Mouse (Mus musculus): ENCODE measurements around the gene Olfr875. TPM values are rescaled to one million over a fixed set of nuclear protein-coding genes. Genes with fewer than 3 reads are reported as not detected.

The Olfr875 gene
- polyA plus RNA-seq (2015; fragmentation: Illumina TruSeq; extraction: RNeasy Lipid Tissue Mini Kit (QIAGEN cat#74804); ENCODE audit: insufficient read depth, low read depth, low replicate concordance), result not detected

DNA sequence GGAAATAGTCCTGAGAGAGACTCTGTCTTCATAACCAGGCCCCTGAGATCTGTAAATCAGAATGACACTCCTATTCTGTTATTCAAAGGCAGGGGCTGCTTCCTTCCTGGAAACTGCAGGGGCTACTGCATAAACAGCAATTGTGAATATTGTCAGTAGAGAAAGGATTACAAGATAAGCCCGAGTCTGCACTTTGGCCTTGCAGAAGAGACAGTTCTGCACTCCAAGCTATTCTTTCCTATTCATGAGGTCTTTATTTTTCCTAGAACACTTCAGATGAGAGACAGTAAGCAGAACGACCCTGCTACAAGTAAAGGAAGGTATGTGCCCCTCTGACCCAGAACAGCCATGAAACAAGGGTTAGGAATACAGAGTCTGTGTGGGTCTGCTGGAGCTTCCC lies at the start of gene Olfr875:
Olfr875 (plus strand) TSS at position 99 of the 400 bp plus-strand sequence.

DNA sequence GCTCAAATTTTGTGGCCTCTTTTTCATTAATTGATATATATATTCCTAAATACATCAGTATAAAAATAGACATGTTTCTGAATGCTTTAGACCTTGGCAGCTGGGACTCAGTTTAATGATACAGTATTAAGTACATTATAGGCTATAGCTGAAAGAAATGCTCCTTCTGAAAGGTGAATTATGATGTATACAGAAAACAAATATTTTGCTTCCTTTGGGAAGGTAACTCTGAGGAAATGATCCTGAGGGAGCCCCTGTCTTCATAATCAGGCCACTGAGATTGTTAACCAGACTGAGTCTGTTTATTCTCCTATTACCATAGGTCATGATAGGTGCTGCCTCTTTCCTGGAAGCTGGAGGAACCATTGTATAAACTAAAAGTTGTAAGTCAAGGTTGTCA lies 26.9 kb upstream of the Olfr875 start, which contains the start of gene Olfr874:
Olfr874 (plus strand) TSS at position 301 of the 400 bp plus-strand sequence.

DNA sequence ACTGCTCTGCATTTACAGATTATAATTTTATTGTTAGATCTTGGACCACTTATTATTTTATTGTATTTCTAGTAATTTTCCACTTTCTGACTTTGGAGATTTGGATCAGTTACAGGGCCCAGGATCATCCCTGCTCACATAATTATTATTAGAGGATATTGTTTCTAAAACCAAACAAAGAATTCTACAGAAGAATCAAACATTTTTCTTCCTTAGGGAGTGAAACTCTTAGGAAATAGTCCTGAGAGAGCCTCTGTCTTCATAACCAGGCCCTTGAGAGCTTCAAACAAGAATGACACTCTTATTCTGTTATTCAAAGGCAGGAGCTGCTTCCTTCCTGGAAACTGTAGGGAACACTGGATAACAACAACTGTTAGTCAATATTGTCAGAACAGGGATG lies 31.1 kb downstream of the Olfr875 start, which contains the start of gene Olfr876:
Olfr876 (plus strand) TSS at position 301 of the 400 bp plus-strand sequence.

Other genes with a start within 250 kb of the Olfr875 start
- gene Esam, start 243.8 kb upstream of the Olfr875 start, polyA plus RNA-seq (2015; fragmentation: Illumina TruSeq; extraction: RNeasy Lipid Tissue Mini Kit (QIAGEN cat#74804); ENCODE audit: insufficient read depth, low read depth, low replicate concordance), result 45.9 TPM
- gene Vsig2, start 232.6 kb upstream of the Olfr875 start, polyA plus RNA-seq (2015; fragmentation: Illumina TruSeq; extraction: RNeasy Lipid Tissue Mini Kit (QIAGEN cat#74804); ENCODE audit: insufficient read depth, low read depth, low replicate concordance), result 10.8 TPM
- gene Nrgn, start 219.0 kb upstream of the Olfr875 start, polyA plus RNA-seq (2015; fragmentation: Illumina TruSeq; extraction: RNeasy Lipid Tissue Mini Kit (QIAGEN cat#74804); ENCODE audit: insufficient read depth, low read depth, low replicate concordance), result 3.7 TPM
- gene Siae, start 216.2 kb upstream of the Olfr875 start, polyA plus RNA-seq (2015; fragmentation: Illumina TruSeq; extraction: RNeasy Lipid Tissue Mini Kit (QIAGEN cat#74804); ENCODE audit: insufficient read depth, low read depth, low replicate concordance), result 2.4 TPM
- gene Spa17, start 158.1 kb upstream of the Olfr875 start, polyA plus RNA-seq (2015; fragmentation: Illumina TruSeq; extraction: RNeasy Lipid Tissue Mini Kit (QIAGEN cat#74804); ENCODE audit: insufficient read depth, low read depth, low replicate concordance), result 2.3 TPM
- 28.4 TPM for gene Tbrg1, start 114.5 kb upstream of the Olfr875 start, polyA plus RNA-seq (2015; fragmentation: Illumina TruSeq; extraction: RNeasy Lipid Tissue Mini Kit (QIAGEN cat#74804); ENCODE audit: insufficient read depth, low read depth, low replicate concordance)
- not detected for gene Panx3, start 102.6 kb upstream of the Olfr875 start, polyA plus RNA-seq (2015; fragmentation: Illumina TruSeq; extraction: RNeasy Lipid Tissue Mini Kit (QIAGEN cat#74804); ENCODE audit: insufficient read depth, low read depth, low replicate concordance)
- not detected for gene Olfr160, start 55.6 kb upstream of the Olfr875 start, polyA plus RNA-seq (2015; fragmentation: Illumina TruSeq; extraction: RNeasy Lipid Tissue Mini Kit (QIAGEN cat#74804); ENCODE audit: insufficient read depth, low read depth, low replicate concordance)
- not detected for gene Olfr874, start 26.8 kb upstream of the Olfr875 start, polyA plus RNA-seq (2015; fragmentation: Illumina TruSeq; extraction: RNeasy Lipid Tissue Mini Kit (QIAGEN cat#74804); ENCODE audit: insufficient read depth, low read depth, low replicate concordance)
- not detected for gene Olfr876, start 31.2 kb downstream of the Olfr875 start, polyA plus RNA-seq (2015; fragmentation: Illumina TruSeq; extraction: RNeasy Lipid Tissue Mini Kit (QIAGEN cat#74804); ENCODE audit: insufficient read depth, low read depth, low replicate concordance)
- not detected for gene Olfr877, start 82.4 kb downstream of the Olfr875 start, polyA plus RNA-seq (2015; fragmentation: Illumina TruSeq; extraction: RNeasy Lipid Tissue Mini Kit (QIAGEN cat#74804); ENCODE audit: insufficient read depth, low read depth, low replicate concordance)
- not detected for gene Olfr145, start 124.9 kb downstream of the Olfr875 start, polyA plus RNA-seq (2015; fragmentation: Illumina TruSeq; extraction: RNeasy Lipid Tissue Mini Kit (QIAGEN cat#74804); ENCODE audit: insufficient read depth, low read depth, low replicate concordance)
- not detected for gene Olfr878, start 146.0 kb downstream of the Olfr875 start, polyA plus RNA-seq (2015; fragmentation: Illumina TruSeq; extraction: RNeasy Lipid Tissue Mini Kit (QIAGEN cat#74804); ENCODE audit: insufficient read depth, low read depth, low replicate concordance)
- gene Olfr881, start 220.0 kb downstream of the Olfr875 start, polyA plus RNA-seq (2015; fragmentation: Illumina TruSeq; extraction: RNeasy Lipid Tissue Mini Kit (QIAGEN cat#74804); ENCODE audit: insufficient read depth, low read depth, low replicate concordance), result not detected